7 mouse cellular contexts compared by ENCODE assay signal in the genomic region with DNA sequence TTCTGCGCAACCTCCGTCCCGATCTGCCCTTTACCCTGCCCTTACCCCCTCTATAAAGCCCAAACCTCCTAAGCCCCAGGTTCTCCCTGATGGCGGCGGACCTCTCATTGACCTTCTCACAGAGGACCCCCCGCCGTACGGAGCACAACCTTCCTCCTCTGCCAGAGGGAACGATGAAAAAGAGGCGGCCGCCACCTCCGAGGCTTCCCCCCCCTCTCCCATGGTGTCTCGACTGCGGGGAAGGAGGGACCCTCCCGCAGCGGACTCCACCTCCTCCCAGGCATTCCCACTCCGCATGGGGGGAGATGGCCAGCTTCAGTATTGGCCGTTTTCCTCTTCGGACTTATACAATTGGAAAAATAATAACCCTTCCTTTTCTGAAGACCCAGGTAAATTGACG.
DNase-seq lines count a peak whose midpoint lies in the region.
"Not testable (repeated sequence)": the region's sequence is repeated elsewhere in the genome, so short reads cannot be mapped to it uniquely, and the experiment has no call there.

No protein-coding gene starts in this region.

- not testable (repeated sequence) for H3K4me3 ChIP-seq in forebrain, embryonic 10.5 days

- DNase-seq in adrenal gland, postnatal 10 days = peak; percentile 30
- DNase-seq in cerebellum, adult 18-20 months = peak; percentile 20 to 21
- DNase-seq in cerebellum, postnatal 10 days = peak; percentile 25 to 34
- DNase-seq in forebrain, embryonic 10.5 days (ENCODE audit: extremely low spot score, low spot score) = peak; percentile 5
- peak; percentile 24 to 44 for DNase-seq in heart, adult 9 months (ENCODE audit: low spot score in 2 of 2)
- peak; percentile 39 to 41 for DNase-seq in kidney, postnatal 4 days
- peak; percentile 37 for DNase-seq in ovary, postnatal 36 days (ENCODE audit: low spot score)

- H3K27me3 ChIP-seq in forebrain, embryonic 10.5 days (ENCODE audit: poor library complexity, severe bottlenecking) = not testable (repeated sequence)

- H3K4me1 ChIP-seq in forebrain, embryonic 10.5 days = not testable (repeated sequence)

- not testable (repeated sequence) for H3K36me3 ChIP-seq in forebrain, embryonic 10.5 days (replicated peaks)

- H3K9me3 ChIP-seq in forebrain, embryonic 10.5 days = peaks cover 41% of the 10 kb centered on the region

- WGBS in forebrain, embryonic 10.5 days = 75% methylated on average over 17 of the region's 20 CpGs

- not testable (repeated sequence) for H3K27ac ChIP-seq in forebrain, embryonic 10.5 days
